Mouse (Mus musculus): ENCODE data around the gene Nrm. TPM values are rescaled to one million over a fixed set of nuclear protein-coding genes. Genes with fewer than 3 reads are reported as not detected.

The Nrm gene
- 8.9 TPM for polyA plus RNA-seq (2014; fragmentation: Illumina TruSeq; extraction: RNeasy Lipid Tissue Mini Kit (QIAGEN cat#74804); ENCODE audit: insufficient read depth, low read depth, low replicate concordance)

GRCm38 (mm10) chr17:35861198-35861857 is at the start of gene Nrm:
Nrm (plus strand) TSS chr17:35861318.

GRCm38 (mm10) chr17:35821439-35822430 is 39.4 kb upstream of the Nrm start, which contains the start of gene Ier3:
Ier3 (plus strand) TSS chr17:35821684.

GRCm38 (mm10) chr17:35822964-35823937 is 37.9 kb upstream of the Nrm start, which contains the start of gene Flot1:
Flot1 (plus strand) TSS chr17:35823230.

GRCm38 (mm10) chr17:35838122-35838544 is 23.0 kb upstream of the Nrm start, which contains the start of gene Tubb5:
Tubb5 (minus strand) TSS chr17:35838306.

GRCm38 (mm10) chr17:35841076-35841950 is 19.8 kb upstream of the Nrm start, which contains the start of gene Mdc1:
Mdc1 (plus strand) TSS chr17:35841515.

GRCm38 (mm10) chr17:35865481-35866280 is 4.6 kb downstream of the Nrm start, which contains the start of gene Ppp1r18:
Ppp1r18 (plus strand) TSS chr17:35865593.

GRCm38 (mm10) chr17:35879245-35880057 is 18.3 kb downstream of the Nrm start, which contains the start of gene Dhx16:
Dhx16 (plus strand) TSS chr17:35879819.

GRCm38 (mm10) chr17:35896781-35897643 is 35.9 kb downstream of the Nrm start, which contains the start of gene 2310061I04Rik:
2310061I04Rik (minus strand) TSS chr17:35897431.

GRCm38 (mm10) chr17:35909919-35910369 is 48.8 kb downstream of the Nrm start, which contains the start of gene Atat1:
Atat1 (minus strand) TSS chr17:35910075.

Other genes with a start within 250 kb of the Nrm start
- gene Gm9573, start 234.7 kb upstream of the Nrm start, polyA plus RNA-seq (2014; fragmentation: Illumina TruSeq; extraction: RNeasy Lipid Tissue Mini Kit (QIAGEN cat#74804); ENCODE audit: insufficient read depth, low read depth, low replicate concordance) = not detected
- gene Mucl3, start 217.6 kb upstream of the Nrm start, polyA plus RNA-seq (2014; fragmentation: Illumina TruSeq; extraction: RNeasy Lipid Tissue Mini Kit (QIAGEN cat#74804); ENCODE audit: insufficient read depth, low read depth, low replicate concordance) = 0.20 TPM
- 8.7 TPM for gene Vars2, start 193.7 kb upstream of the Nrm start, polyA plus RNA-seq (2014; fragmentation: Illumina TruSeq; extraction: RNeasy Lipid Tissue Mini Kit (QIAGEN cat#74804); ENCODE audit: insufficient read depth, low read depth, low replicate concordance)
- 16.5 TPM for gene Gtf2h4, start 187.6 kb upstream of the Nrm start, polyA plus RNA-seq (2014; fragmentation: Illumina TruSeq; extraction: RNeasy Lipid Tissue Mini Kit (QIAGEN cat#74804); ENCODE audit: insufficient read depth, low read depth, low replicate concordance)
- 18.8 TPM for gene Ddr1, start 156.7 kb upstream of the Nrm start, polyA plus RNA-seq (2014; fragmentation: Illumina TruSeq; extraction: RNeasy Lipid Tissue Mini Kit (QIAGEN cat#74804); ENCODE audit: insufficient read depth, low read depth, low replicate concordance)
- 135 TPM for gene Ier3, start 39.6 kb upstream of the Nrm start, polyA plus RNA-seq (2014; fragmentation: Illumina TruSeq; extraction: RNeasy Lipid Tissue Mini Kit (QIAGEN cat#74804); ENCODE audit: insufficient read depth, low read depth, low replicate concordance)
- gene Flot1, start 38.1 kb upstream of the Nrm start, polyA plus RNA-seq (2014; fragmentation: Illumina TruSeq; extraction: RNeasy Lipid Tissue Mini Kit (QIAGEN cat#74804); ENCODE audit: insufficient read depth, low read depth, low replicate concordance) = 81.2 TPM
- gene Tubb5, start 23.0 kb upstream of the Nrm start, polyA plus RNA-seq (2014; fragmentation: Illumina TruSeq; extraction: RNeasy Lipid Tissue Mini Kit (QIAGEN cat#74804); ENCODE audit: insufficient read depth, low read depth, low replicate concordance) = 117 TPM
- 4.5 TPM for gene Mdc1, start 19.8 kb upstream of the Nrm start, polyA plus RNA-seq (2014; fragmentation: Illumina TruSeq; extraction: RNeasy Lipid Tissue Mini Kit (QIAGEN cat#74804); ENCODE audit: insufficient read depth, low read depth, low replicate concordance)
- 36.0 TPM for gene Ppp1r18, start 4.3 kb downstream of the Nrm start, polyA plus RNA-seq (2014; fragmentation: Illumina TruSeq; extraction: RNeasy Lipid Tissue Mini Kit (QIAGEN cat#74804); ENCODE audit: insufficient read depth, low read depth, low replicate concordance)
- 44.7 TPM for gene Dhx16, start 18.5 kb downstream of the Nrm start, polyA plus RNA-seq (2014; fragmentation: Illumina TruSeq; extraction: RNeasy Lipid Tissue Mini Kit (QIAGEN cat#74804); ENCODE audit: insufficient read depth, low read depth, low replicate concordance)
- 22.0 TPM for gene 2310061I04Rik, start 36.1 kb downstream of the Nrm start, polyA plus RNA-seq (2014; fragmentation: Illumina TruSeq; extraction: RNeasy Lipid Tissue Mini Kit (QIAGEN cat#74804); ENCODE audit: insufficient read depth, low read depth, low replicate concordance)
- 10.0 TPM for gene Atat1, start 48.8 kb downstream of the Nrm start, polyA plus RNA-seq (2014; fragmentation: Illumina TruSeq; extraction: RNeasy Lipid Tissue Mini Kit (QIAGEN cat#74804); ENCODE audit: insufficient read depth, low read depth, low replicate concordance)
- 31.5 TPM for gene Mrps18b, start 55.1 kb downstream of the Nrm start, polyA plus RNA-seq (2014; fragmentation: Illumina TruSeq; extraction: RNeasy Lipid Tissue Mini Kit (QIAGEN cat#74804); ENCODE audit: insufficient read depth, low read depth, low replicate concordance)
- 14.3 TPM for gene Ppp1r10, start 55.1 kb downstream of the Nrm start, polyA plus RNA-seq (2014; fragmentation: Illumina TruSeq; extraction: RNeasy Lipid Tissue Mini Kit (QIAGEN cat#74804); ENCODE audit: insufficient read depth, low read depth, low replicate concordance)
- 33.7 TPM for gene Abcf1, start 108.4 kb downstream of the Nrm start, polyA plus RNA-seq (2014; fragmentation: Illumina TruSeq; extraction: RNeasy Lipid Tissue Mini Kit (QIAGEN cat#74804); ENCODE audit: insufficient read depth, low read depth, low replicate concordance)
- gene Gnl1, start 118.5 kb downstream of the Nrm start, polyA plus RNA-seq (2014; fragmentation: Illumina TruSeq; extraction: RNeasy Lipid Tissue Mini Kit (QIAGEN cat#74804); ENCODE audit: insufficient read depth, low read depth, low replicate concordance) = 39.1 TPM
- gene Prr3, start 118.9 kb downstream of the Nrm start, polyA plus RNA-seq (2014; fragmentation: Illumina TruSeq; extraction: RNeasy Lipid Tissue Mini Kit (QIAGEN cat#74804); ENCODE audit: insufficient read depth, low read depth, low replicate concordance) = 8.8 TPM
- 14.2 TPM for gene H2-T24, start 159.2 kb downstream of the Nrm start, polyA plus RNA-seq (2014; fragmentation: Illumina TruSeq; extraction: RNeasy Lipid Tissue Mini Kit (QIAGEN cat#74804); ENCODE audit: insufficient read depth, low read depth, low replicate concordance)
- 217 TPM for gene H2-T23, start 171.5 kb downstream of the Nrm start, polyA plus RNA-seq (2014; fragmentation: Illumina TruSeq; extraction: RNeasy Lipid Tissue Mini Kit (QIAGEN cat#74804); ENCODE audit: insufficient read depth, low read depth, low replicate concordance)
- 80.8 TPM for gene H2-T22, start 181.4 kb downstream of the Nrm start, polyA plus RNA-seq (2014; fragmentation: Illumina TruSeq; extraction: RNeasy Lipid Tissue Mini Kit (QIAGEN cat#74804); ENCODE audit: insufficient read depth, low read depth, low replicate concordance)
- not detected for gene Gm6034, start 181.6 kb downstream of the Nrm start, polyA plus RNA-seq (2014; fragmentation: Illumina TruSeq; extraction: RNeasy Lipid Tissue Mini Kit (QIAGEN cat#74804); ENCODE audit: insufficient read depth, low read depth, low replicate concordance)
- gene Gm11127, start 197.1 kb downstream of the Nrm start, polyA plus RNA-seq (2014; fragmentation: Illumina TruSeq; extraction: RNeasy Lipid Tissue Mini Kit (QIAGEN cat#74804); ENCODE audit: insufficient read depth, low read depth, low replicate concordance) = not detected

All from lung, adult 10 weeks (tissue).